Mouse (Mus musculus): ENCODE measurements at regions not wholly inside any gene's neighbourhood (a gene's known extent, or its start where the extent isn't known, plus 50 kb on each side); places are given as distances from the start of the nearest gene placed in this dataset.

DNA sequence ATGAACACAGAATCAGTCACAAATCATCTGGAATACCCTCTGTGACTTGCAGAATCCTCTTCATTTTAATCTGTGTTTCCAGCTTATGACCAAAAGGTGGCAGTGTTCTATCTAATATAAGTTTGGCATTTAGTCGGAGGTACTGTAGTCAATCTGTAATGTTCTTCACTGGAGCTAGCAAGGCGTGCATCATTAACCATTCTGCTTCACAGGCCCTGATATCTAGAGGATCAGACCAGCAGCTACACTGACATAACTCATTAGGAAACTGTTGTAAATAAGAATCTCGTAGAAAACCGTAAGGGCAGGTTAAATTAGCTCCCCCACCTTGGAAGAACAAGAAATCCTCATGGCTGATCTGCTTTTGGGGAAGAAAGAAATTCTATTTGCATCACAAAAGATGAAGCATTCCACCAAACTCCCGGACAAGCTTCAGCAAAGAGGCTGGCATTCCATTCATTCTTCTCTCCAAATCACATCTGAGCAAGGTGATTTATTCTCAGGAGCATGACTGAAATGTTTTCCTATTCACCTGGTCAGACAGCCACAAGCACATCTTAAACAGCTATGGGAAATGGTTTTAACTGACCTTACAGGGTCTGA lies 840.0 kb upstream of the Cldn34c4 start (continued):
- TF ChIP-seq POLR2AphosphoS2 (IDR thresholded peaks at IDR 0.05; ENCODE audit: low read length) (no peak), HCFC1 (IDR thresholded peaks at IDR 0.05; ENCODE audit: low read depth, low read length) (no peak), GATA1 (IDR thresholded peaks at IDR 0.05; ENCODE audit: low read depth, low read length) (no peak), UBTF (IDR thresholded peaks at IDR 0.05; ENCODE audit: borderline replicate concordance, insufficient read depth, low read depth, low read length) (no peak), POLR2A (IDR thresholded peaks at IDR 0.05; ENCODE audit: control insufficient read depth in 1 of 2, insufficient read depth in 1 of 2, low read depth in 1 of 2, low read length in 2 of 2, poor library complexity in 1 of 2) (no peak), ETS1 (IDR thresholded peaks at IDR 0.05; ENCODE audit: low read depth, low read length) (no peak), SMC3 (IDR thresholded peaks at IDR 0.05; ENCODE audit: low read depth, low read length) (peak; percentile 85), GABPA (IDR thresholded peaks at IDR 0.05; ENCODE audit: low read depth, low read length) (no peak), MYC (IDR thresholded peaks at IDR 0.05; ENCODE audit: low read depth, low read length) (0 out of 2 replicates have a peak, but pooled peaks have one; percentile 0), ZMIZ1 (IDR thresholded peaks at IDR 0.05; ENCODE audit: low read depth, low read length) (no peak), E2F4 (IDR thresholded peaks at IDR 0.05; ENCODE audit: borderline replicate concordance, low read depth, low read length) (no peak), POLR2AphosphoS5 (IDR thresholded peaks at IDR 0.05; ENCODE audit: borderline replicate concordance, low read depth, low read length) (no peak), ELF1 (IDR thresholded peaks at IDR 0.05; ENCODE audit: low read depth, low read length) (no peak), RAD21 (IDR thresholded peaks at IDR 0.05; ENCODE audit: low read depth, low read length) (peak; percentile 91), MEF2A (IDR thresholded peaks at IDR 0.05; ENCODE audit: extremely low read depth, insufficient replicate concordance, low read depth, low read length, poor library complexity, severe bottlenecking) (no peak), CHD1 (IDR thresholded peaks at IDR 0.05; ENCODE audit: low read depth, low read length) (no peak), USF2 (IDR thresholded peaks at IDR 0.05; ENCODE audit: borderline replicate concordance in 1 of 2, insufficient read depth in 1 of 2, low read depth in 1 of 2, low read length in 2 of 2) (no peak), USF1 (IDR thresholded peaks at IDR 0.05; ENCODE audit: low read depth, low read length) (no peak), CTCF (IDR thresholded peaks at IDR 0.05 in 2 of 3, conservative IDR thresholded peaks at IDR 0.05 in 1 of 3; ENCODE audit: control insufficient read depth in 1 of 3, insufficient read depth in 1 of 3, low read depth in 2 of 3, low read length in 3 of 3, poor library complexity in 1 of 3, severe bottlenecking in 1 of 3) (peak in 1 of 3 experiments; percentile 74; a peak in 3 of 6 replicates), ZNF384 (IDR thresholded peaks at IDR 0.05; ENCODE audit: low read depth, low read length) (no peak), MAX (IDR thresholded peaks at IDR 0.05; ENCODE audit: low read length) (no peak), MXI1 (IDR thresholded peaks at IDR 0.05; ENCODE audit: low read depth, low read length) (no peak)
